In genomic region chr19:46318586-46319378, GRCm38 (mm10) we compare ENCODE assay signal across 7 mouse cellular contexts. TPM values are rescaled to one million over a fixed set of nuclear protein-coding genes. Genes with fewer than 3 reads are reported as not detected.
A peak's percentile ranks its signal among the peaks of the same experiment; 100 is the strongest.
DNase-seq lines count a peak whose midpoint lies in the region; ATAC-seq lines count a peak whose summit lies in the region.

No protein-coding gene starts in this region.

- no peak overlapping the region for H3K27ac ChIP-seq in forebrain, embryonic 14.5 days (ENCODE audit: low read depth, low read length)
- peak overlapping the region; percentile 81 for H3K27ac ChIP-seq in hindbrain, embryonic 13.5 days
- peak overlapping the region; percentile 83 for H3K27ac ChIP-seq in stomach, embryonic 15.5 days

- ATAC-seq in forebrain, embryonic 14.5 days = peak; percentile 45; the same call in 1 of the 2 replicates
- 0 out of 2 replicates have a peak, but pooled peaks have one; percentile 17 for ATAC-seq in hindbrain, embryonic 13.5 days (ENCODE audit: low FRiP score)
- ATAC-seq in stomach, embryonic 15.5 days (ENCODE audit: insufficient read depth, low FRiP score, low read depth) = peak; percentile 21; the same call in 1 of the 2 replicates

- H3K4me3 ChIP-seq in forebrain, embryonic 14.5 days (ENCODE audit: low read depth, low read length) = peak overlapping the region; percentile 40; the same call in 1 of the 2 replicates
- peak overlapping the region; percentile 57 for H3K4me3 ChIP-seq in hindbrain, embryonic 13.5 days
- peak overlapping the region; percentile 57 for H3K4me3 ChIP-seq in stomach, embryonic 15.5 days (replicated peaks)

- H3K4me1 ChIP-seq in forebrain, embryonic 14.5 days (ENCODE audit: control insufficient read depth, insufficient read depth, low read length) = peaks cover 38% of the 10 kb centered on the region
- peaks cover 85% of the 10 kb centered on the region for H3K4me1 ChIP-seq in hindbrain, embryonic 13.5 days (replicated peaks)
- peaks cover 61% of the 10 kb centered on the region for H3K4me1 ChIP-seq in stomach, embryonic 15.5 days

- no peaks in the 10 kb centered on the region for H3K9me3 ChIP-seq in forebrain, embryonic 14.5 days (replicated peaks; ENCODE audit: control insufficient read depth, low read length)
- H3K9me3 ChIP-seq in hindbrain, embryonic 13.5 days = no peaks in the 10 kb centered on the region
- no peaks in the 10 kb centered on the region for H3K9me3 ChIP-seq in stomach, embryonic 15.5 days

- H3K4me2 ChIP-seq in forebrain, embryonic 14.5 days (ENCODE audit: low read length) = peak overlapping the region; percentile 66
- peak overlapping the region; percentile 76 for H3K4me2 ChIP-seq in hindbrain, embryonic 13.5 days
- H3K4me2 ChIP-seq in stomach, embryonic 15.5 days = peak overlapping the region; percentile 74

- H3K27me3 ChIP-seq in forebrain, embryonic 14.5 days (replicated peaks; ENCODE audit: control insufficient read depth, insufficient read depth, low read length) = peaks cover 63% of the 10 kb centered on the region
- peaks cover 81% of the 10 kb centered on the region for H3K27me3 ChIP-seq in hindbrain, embryonic 13.5 days
- H3K27me3 ChIP-seq in stomach, embryonic 15.5 days (replicated peaks) = peaks cover 54% of the 10 kb centered on the region

- peak; percentile 83 for DNase-seq in MN1 (ENCODE audit: low spot score)
- peak; percentile 88 for DNase-seq in adrenal gland, postnatal 25 days
- peak; percentile 86 for DNase-seq in forebrain, embryonic 14.5 days (ENCODE audit: low spot score)
- peak; percentile 94 to 96 for DNase-seq in left cerebral cortex, adult 18-20 months (ENCODE audit: low spot score in 2 of 2)
- peak; percentile 68 for DNase-seq in lung, postnatal 36 days

- 9% methylated on average over 16 of the region's 16 CpGs for WGBS in forebrain, embryonic 14.5 days
- WGBS in hindbrain, embryonic 13.5 days = 11% methylated on average over 16 of the region's 16 CpGs
- WGBS in stomach, embryonic 15.5 days = 12% methylated on average over 16 of the region's 16 CpGs

- H3K36me3 ChIP-seq in forebrain, embryonic 14.5 days (ENCODE audit: control insufficient read depth, insufficient read depth, low read length) = 0 out of 2 replicates have a peak, but pooled peaks cover 3% of the 10 kb centered on the region
- H3K36me3 ChIP-seq in hindbrain, embryonic 13.5 days = peaks cover 13% of the 10 kb centered on the region
- H3K36me3 ChIP-seq in stomach, embryonic 15.5 days = no peaks in the 10 kb centered on the region

- H3K9ac ChIP-seq in forebrain, embryonic 14.5 days (ENCODE audit: low read length) = peak overlapping the region; percentile 65; the same call in 1 of the 2 replicates
- no peak overlapping the region for H3K9ac ChIP-seq in hindbrain, embryonic 13.5 days
- H3K9ac ChIP-seq in stomach, embryonic 15.5 days = no peak overlapping the region

RNA-seq across cellular contexts. Expression of gene Psd, which starts 8.2 kb away (rescaled TPM):
- 8.6 and 12.7 TPM in 2 replicates for total RNA-seq in adrenal gland, postnatal 25 days (2021)
- polyA plus RNA-seq in forebrain, embryonic 14.5 days (2014; fragmentation: Nextera tagmentation; extraction: Ambion mirVana) = 68.7 and 83.0 TPM in 2 replicates
- 58.4 and 59.3 TPM in 2 replicates for polyA plus RNA-seq in hindbrain, embryonic 13.5 days (2015; fragmentation: Nextera tagmentation; extraction: Ambion mirVana)
- total RNA-seq in left cerebral cortex, adult 18-20 months (2021) = 100 to 1,000 TPM; 612 to 681 TPM
- 52.9 and 54.7 TPM in 2 replicates for polyA plus RNA-seq in stomach, embryonic 15.5 days (2015; fragmentation: Nextera tagmentation; extraction: Ambion mirVana)

RNA-seq across cellular contexts. Expression of gene Fbxl15, which starts 9.2 kb away (rescaled TPM):
- 9.8 and 13.4 TPM in 2 replicates for total RNA-seq in adrenal gland, postnatal 25 days (2021)
- 42.6 and 43.1 TPM in 2 replicates for polyA plus RNA-seq in forebrain, embryonic 14.5 days (2014; fragmentation: Nextera tagmentation; extraction: Ambion mirVana)
- polyA plus RNA-seq in hindbrain, embryonic 13.5 days (2015; fragmentation: Nextera tagmentation; extraction: Ambion mirVana) = 39.8 and 40.0 TPM in 2 replicates
- 10 to 100 TPM; 30.0 to 31.1 TPM for total RNA-seq in left cerebral cortex, adult 18-20 months (2021)
- polyA plus RNA-seq in stomach, embryonic 15.5 days (2015; fragmentation: Nextera tagmentation; extraction: Ambion mirVana) = 16.7 TPM in 2 replicates

RNA-seq across cellular contexts. Expression of gene Nfkb2, which starts 14.7 kb away (rescaled TPM):
- total RNA-seq in adrenal gland, postnatal 25 days (2021) = 42.4 and 44.3 TPM in 2 replicates
- 1.4 and 1.6 TPM in 2 replicates for polyA plus RNA-seq in forebrain, embryonic 14.5 days (2014; fragmentation: Nextera tagmentation; extraction: Ambion mirVana)
- 2.3 and 2.4 TPM in 2 replicates for polyA plus RNA-seq in hindbrain, embryonic 13.5 days (2015; fragmentation: Nextera tagmentation; extraction: Ambion mirVana)
- total RNA-seq in left cerebral cortex, adult 18-20 months (2021) = 1 to 10 TPM; 1.9 to 2.1 TPM
- polyA plus RNA-seq in stomach, embryonic 15.5 days (2015; fragmentation: Nextera tagmentation; extraction: Ambion mirVana) = 10.6 TPM in 2 replicates

RNA-seq across cellular contexts. Expression of gene Cuedc2, which starts 19.7 kb away (rescaled TPM):
- total RNA-seq in adrenal gland, postnatal 25 days (2021) = 64.1 and 81.8 TPM in 2 replicates
- polyA plus RNA-seq in forebrain, embryonic 14.5 days (2014; fragmentation: Nextera tagmentation; extraction: Ambion mirVana) = 402 and 405 TPM in 2 replicates
- 317 and 326 TPM in 2 replicates for polyA plus RNA-seq in hindbrain, embryonic 13.5 days (2015; fragmentation: Nextera tagmentation; extraction: Ambion mirVana)
- total RNA-seq in left cerebral cortex, adult 18-20 months (2021) = 100 to 1,000 TPM; 199 to 202 TPM
- polyA plus RNA-seq in stomach, embryonic 15.5 days (2015; fragmentation: Nextera tagmentation; extraction: Ambion mirVana) = 134 and 137 TPM in 2 replicates

RNA-seq across cellular contexts. Expression of gene Mfsd13a, which starts 22.1 kb away (rescaled TPM):
- total RNA-seq in adrenal gland, postnatal 25 days (2021) = 6.3 and 8.8 TPM in 2 replicates
- 7.2 TPM in 2 replicates for polyA plus RNA-seq in forebrain, embryonic 14.5 days (2014; fragmentation: Nextera tagmentation; extraction: Ambion mirVana)
- 8.2 and 11.2 TPM in 2 replicates for polyA plus RNA-seq in hindbrain, embryonic 13.5 days (2015; fragmentation: Nextera tagmentation; extraction: Ambion mirVana)
- total RNA-seq in left cerebral cortex, adult 18-20 months (2021) = 10 to 100 TPM; 22.7 to 26.4 TPM
- polyA plus RNA-seq in stomach, embryonic 15.5 days (2015; fragmentation: Nextera tagmentation; extraction: Ambion mirVana) = 11.9 and 12.9 TPM in 2 replicates
